Mouse (Mus musculus) left cerebral cortex, adult 11 months (tissue): ENCODE measurements at regions not wholly inside any gene's neighbourhood (a gene's known extent, or its start where the extent isn't known, plus 50 kb on each side); places are given as distances from the start of the nearest gene placed in this dataset.

ENCODE experiments used
- DNase-seq: peaks from one replicate; pipeline ENCODE4 v3.0.0; 2022; ENCODE audit warnings: low spot score

- DNase-seq: no peak
Observed at GRCm38 (mm10) chr6:31161445-31162340, 202.8 kb upstream of the Klf14 start.

GRCm38 (mm10) chr6:31165011-31165410 lies 206.1 kb upstream of the Klf14 start:
- no peak for DNase-seq

- DNase-seq: no peak
Observed at GRCm38 (mm10) chr6:31166347-31166746, 207.5 kb upstream of the Klf14 start.

GRCm38 (mm10) chr6:31167732-31168131 lies 208.9 kb upstream of the Klf14 start:
- DNase-seq: no peak

GRCm38 (mm10) chr6:31168730-31169129 lies 209.9 kb upstream of the Klf14 start:
- DNase-seq: no peak

- DNase-seq: no peak
Observed at GRCm38 (mm10) chr6:31169343-31169742, 210.5 kb upstream of the Klf14 start.

- no peak for DNase-seq
Observed at GRCm38 (mm10) chr6:31169868-31170600, 211.2 kb upstream of the Klf14 start.

GRCm38 (mm10) chr6:31171831-31172569 lies 213.1 kb upstream of the Klf14 start:
- no peak for DNase-seq

- no peak for DNase-seq
Observed at GRCm38 (mm10) chr6:31175769-31176168, 216.9 kb upstream of the Klf14 start.

GRCm38 (mm10) chr6:31176368-31176767 lies 217.5 kb upstream of the Klf14 start:
- DNase-seq: no peak

GRCm38 (mm10) chr6:31176831-31177230 lies 218.0 kb upstream of the Klf14 start:
- DNase-seq: no peak

GRCm38 (mm10) chr6:31178201-31178880 lies 219.5 kb upstream of the Klf14 start:
- DNase-seq: no peak

- DNase-seq: no peak
Observed at GRCm38 (mm10) chr6:31182284-31182683, 216.3 kb upstream of the Mkln1 start.

- DNase-seq: no peak
Observed at GRCm38 (mm10) chr6:31183127-31183526, 215.4 kb upstream of the Mkln1 start.

GRCm38 (mm10) chr6:31184554-31184953 lies 214.0 kb upstream of the Mkln1 start:
- no peak for DNase-seq

- DNase-seq: no peak
Observed at GRCm38 (mm10) chr6:31185151-31185550, 213.4 kb upstream of the Mkln1 start.

GRCm38 (mm10) chr6:31188066-31188465 lies 210.5 kb upstream of the Mkln1 start:
- no peak for DNase-seq

GRCm38 (mm10) chr6:31189060-31189459 lies 209.5 kb upstream of the Mkln1 start:
- no peak for DNase-seq

GRCm38 (mm10) chr6:31190070-31190469 lies 208.5 kb upstream of the Mkln1 start:
- no peak for DNase-seq

GRCm38 (mm10) chr6:31190628-31191373 lies 207.7 kb upstream of the Mkln1 start:
- DNase-seq: no peak

GRCm38 (mm10) chr6:31191577-31191976 lies 207.0 kb upstream of the Mkln1 start:
- DNase-seq: no peak
